Mouse (Mus musculus) liver, embryonic 18 days (tissue): Measurements from ENCODE around the gene Cmbl. TPM values are rescaled to one million over a fixed set of nuclear protein-coding genes. Genes with fewer than 3 reads are reported as not detected.

ENCODE experiments used
- polyA plus RNA-seq: library from polyadenylated mRNA; depleted of rRNA; stranded (reverse); fragments of >200 nt; gene quantifications from 2 replicates; pipeline ENCODE4 v1.2.3, GENCODE M21; 2012; rRNA removed

Gene Cmbl
- 55.5 and 73.6 TPM in 2 replicates for polyA plus RNA-seq

DNA sequence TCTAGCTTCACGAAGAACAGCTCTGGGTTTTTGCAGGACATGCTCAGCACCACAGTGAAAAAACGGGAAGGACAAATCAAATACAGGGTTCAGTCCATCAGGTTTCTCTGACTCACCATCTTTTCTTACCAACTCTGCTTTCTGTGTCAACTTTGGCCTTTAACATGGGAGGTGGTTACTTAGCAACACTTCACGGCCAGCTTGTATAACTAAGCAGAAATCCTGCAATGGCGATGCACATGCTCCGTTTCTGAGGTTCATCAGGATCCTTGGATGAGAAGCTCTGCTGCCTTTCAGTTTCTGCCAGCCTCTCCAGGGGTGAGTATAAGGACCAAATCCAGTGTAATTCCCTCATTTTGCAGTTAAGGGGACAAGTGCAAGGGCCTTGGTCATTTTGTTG lies at the start of gene Cmbl:
Cmbl (plus strand) TSS at position 206 of the 400 bp plus-strand sequence.

DNA sequence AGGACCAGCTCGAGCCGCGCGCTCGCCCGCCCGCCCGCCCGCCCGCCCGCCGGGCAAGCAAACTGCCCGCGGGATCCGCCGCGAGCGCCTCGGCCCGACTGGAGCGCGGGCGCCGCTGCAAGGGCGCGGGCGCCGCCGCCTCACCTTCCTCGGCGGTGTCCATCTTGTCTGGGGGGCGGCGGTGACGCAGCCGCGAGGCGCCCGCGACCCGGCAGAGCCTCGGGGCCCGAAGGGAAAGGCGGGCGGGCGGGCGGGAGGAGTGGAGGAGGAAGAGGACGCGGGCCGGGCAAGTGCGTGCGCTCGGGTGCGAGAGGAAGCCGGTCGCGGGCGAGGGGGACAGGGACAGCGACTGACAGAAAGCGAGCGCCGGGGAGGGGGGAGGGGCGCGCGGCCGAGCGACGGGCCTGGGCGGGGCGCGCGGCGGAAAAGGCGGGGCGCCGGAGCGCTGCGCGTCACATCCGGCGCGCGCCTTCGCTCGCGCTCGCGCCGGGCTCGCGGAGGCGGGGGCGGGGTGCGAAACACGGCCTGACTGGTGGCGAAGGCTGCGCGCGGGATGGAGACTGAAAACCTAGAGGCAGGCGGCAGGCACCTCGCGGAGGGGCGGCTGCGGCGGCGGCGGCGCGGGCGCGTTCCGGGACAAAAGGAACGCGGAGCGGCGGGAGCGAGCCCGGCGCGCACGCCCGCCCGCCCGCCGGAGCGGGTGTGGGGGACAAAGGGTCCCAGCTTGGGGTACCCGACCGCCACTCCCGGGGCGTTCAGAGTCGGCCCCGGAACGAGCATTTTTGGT lies 34.3 kb upstream of the Cmbl start, which contains the start of gene March6:
March6 (minus strand) TSS at position 395 of the 787 bp plus-strand sequence.

DNA sequence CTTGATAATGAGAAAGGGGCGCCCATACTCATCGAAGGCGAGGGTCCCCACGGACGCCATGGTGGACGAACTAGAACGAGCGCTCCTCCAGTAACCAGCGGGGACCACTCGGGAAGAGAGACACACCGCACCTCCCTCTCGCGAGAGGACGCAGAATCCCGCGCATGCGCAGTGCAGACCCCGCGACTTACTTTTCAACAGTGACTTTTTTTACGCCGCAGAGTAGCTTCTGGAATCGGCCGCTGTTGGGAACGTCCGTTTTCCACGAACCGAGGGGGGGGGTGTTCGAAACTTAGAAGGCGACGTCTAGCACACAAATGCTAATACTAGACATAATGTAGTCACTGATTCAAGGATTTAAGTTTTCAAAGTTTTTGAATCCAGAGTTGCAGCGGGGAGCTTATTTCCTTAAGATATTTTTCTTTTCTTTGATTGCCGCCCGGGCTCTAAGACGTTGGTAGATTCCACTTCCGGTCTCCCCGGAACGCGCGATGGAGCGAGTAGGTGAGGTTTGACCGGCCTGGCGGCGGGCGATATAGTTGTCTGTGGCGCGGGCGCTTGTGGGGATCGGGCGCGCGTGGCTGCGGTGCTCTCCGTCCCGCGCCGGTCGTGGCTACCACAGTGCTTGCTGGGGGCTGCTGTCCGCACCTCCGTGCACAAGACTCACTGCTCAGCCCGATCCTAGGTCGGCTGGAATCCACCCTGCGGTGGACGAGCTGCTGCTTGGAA lies 36.6 kb downstream of the Cmbl start, which contains the start of the genes Cct5 and Fam173b:
Cct5 (minus strand) TSS at position 159 of the 729 bp plus-strand sequence.
Fam173b (plus strand) TSS at position 207 of the 729 bp plus-strand sequence.

Other genes with a start within 250 kb of the Cmbl start
- gene Ankrd33b, start 197.7 kb upstream of the Cmbl start, polyA plus RNA-seq: 0.75 and 1.0 TPM in 2 replicates
- gene Ropn1l, start 111.7 kb upstream of the Cmbl start, polyA plus RNA-seq: 2.2 and 3.4 TPM in 2 replicates
- 10.2 and 12.5 TPM in 2 replicates for gene March6, start 34.3 kb upstream of the Cmbl start, polyA plus RNA-seq
- gene Cct5, start 36.4 kb downstream of the Cmbl start, polyA plus RNA-seq: 123 and 127 TPM in 2 replicates
- 8.3 and 8.5 TPM in 2 replicates for gene Fam173b, start 36.5 kb downstream of the Cmbl start, polyA plus RNA-seq